Mouse (Mus musculus): ENCODE results near the gene Fbxo2. TPM values are rescaled to one million over a fixed set of nuclear protein-coding genes. Genes with fewer than 3 reads are reported as not detected.

Gene Fbxo2
- polyA plus RNA-seq, 1 experiment = 0.85 TPM

GRCm38 (mm10) chr4:148139767-148140097 lies 20.7 kb upstream of the Fbxo2 start:
- H3K79me2 ChIP-seq (ENCODE audit: control insufficient read depth, insufficient read depth) = no peaks in the 10 kb centered on the region
- TF ChIP-seq TCF12 (IDR thresholded peaks at IDR 0.05; ENCODE audit: insufficient read depth, poor library complexity, severe bottlenecking) (no peak), SRF (IDR thresholded peaks at IDR 0.05; ENCODE audit: control insufficient read depth, insufficient read length, low read depth) (no peak), USF1 (IDR thresholded peaks at IDR 0.05; ENCODE audit: low read depth) (no peak), POLR2A (IDR thresholded peaks at IDR 0.05; ENCODE audit: insufficient read length, low read depth) (no peak), TCF3 (IDR thresholded peaks at IDR 0.05; ENCODE audit: insufficient read length, low read depth) (no peak), MYOG (IDR thresholded peaks at IDR 0.05; ENCODE audit: control insufficient read depth in 1 of 3, insufficient read depth in 1 of 3, insufficient read length in 2 of 3, low read depth in 2 of 3) (no peak), E2F4 (IDR thresholded peaks at IDR 0.05; ENCODE audit: insufficient read depth) (no peak), MYOD1 (IDR thresholded peaks at IDR 0.05; ENCODE audit: control insufficient read depth in 1 of 3, insufficient read length in 2 of 3, low read depth in 2 of 3) (no peak), POLR2AphosphoS2 (IDR thresholded peaks at IDR 0.05; ENCODE audit: insufficient read length, low read depth) (no peak), MAX (IDR thresholded peaks at IDR 0.05; ENCODE audit: low read depth) (no peak), REST (IDR thresholded peaks at IDR 0.05; ENCODE audit: insufficient read depth, insufficient read length) (no peak), CEBPB (IDR thresholded peaks at IDR 0.05; ENCODE audit: insufficient read depth, poor library complexity, severe bottlenecking) (no peak)
- H3K27me3 ChIP-seq (ENCODE audit: control insufficient read depth, insufficient read depth, insufficient read length) = peaks cover 9% of the 10 kb centered on the region
- H3ac ChIP-seq (ENCODE audit: control insufficient read depth, insufficient read length) = no peak overlapping the region
- H3K4me3 ChIP-seq = peak overlapping the region; percentile 76
- peak overlapping the region; percentile 91 for H3K4me2 ChIP-seq (ENCODE audit: low read depth)
- no peaks in the 10 kb centered on the region for H3K36me3 ChIP-seq (ENCODE audit: control insufficient read depth, insufficient read depth)

- Histone ChIP-seq H3ac (ENCODE audit: control insufficient read depth, insufficient read length) (no peak overlapping the region), H3K4me2 (ENCODE audit: low read depth) (peak overlapping the region; percentile 91), H3K4me3 (peak overlapping the region; percentile 76), H3K79me2 (ENCODE audit: control insufficient read depth, insufficient read depth) (no peaks in the 10 kb centered on the region), H3K27me3 (ENCODE audit: control insufficient read depth, insufficient read depth, insufficient read length) (peaks cover 5% of the 10 kb centered on the region), H3K36me3 (ENCODE audit: control insufficient read depth, insufficient read depth) (no peaks in the 10 kb centered on the region)
- TF ChIP-seq TCF12 (IDR thresholded peaks at IDR 0.05; ENCODE audit: insufficient read depth, poor library complexity, severe bottlenecking) (no peak), POLR2AphosphoS2 (IDR thresholded peaks at IDR 0.05; ENCODE audit: insufficient read length, low read depth) (peak; percentile 32), POLR2A (IDR thresholded peaks at IDR 0.05; ENCODE audit: insufficient read length, low read depth) (peak; percentile 73)
These were observed 20.1 kb upstream of the Fbxo2 start for GRCm38 (mm10) chr4:148140098-148141011.

GRCm38 (mm10) chr4:148143721-148144120 lies 16.7 kb upstream of the Fbxo2 start:
- H3K27me3 ChIP-seq (ENCODE audit: control insufficient read depth, insufficient read depth, insufficient read length) = no peaks in the 10 kb centered on the region
- TF ChIP-seq POLR2AphosphoS2 (IDR thresholded peaks at IDR 0.05; ENCODE audit: insufficient read length, low read depth) (no peak), E2F4 (IDR thresholded peaks at IDR 0.05; ENCODE audit: insufficient read depth) (no peak), POLR2A (IDR thresholded peaks at IDR 0.05; ENCODE audit: insufficient read length, low read depth) (no peak), MYOD1 (IDR thresholded peaks at IDR 0.05; ENCODE audit: control insufficient read depth in 1 of 3, insufficient read length in 2 of 3, low read depth in 2 of 3) (no peak), MAX (IDR thresholded peaks at IDR 0.05; ENCODE audit: low read depth) (no peak), REST (IDR thresholded peaks at IDR 0.05; ENCODE audit: insufficient read depth, insufficient read length) (no peak), CEBPB (IDR thresholded peaks at IDR 0.05; ENCODE audit: insufficient read depth, poor library complexity, severe bottlenecking) (no peak), TCF3 (IDR thresholded peaks at IDR 0.05; ENCODE audit: insufficient read length, low read depth) (no peak), USF1 (IDR thresholded peaks at IDR 0.05; ENCODE audit: low read depth) (no peak), MYOG (IDR thresholded peaks at IDR 0.05; ENCODE audit: control insufficient read depth in 1 of 3, insufficient read depth in 1 of 3, insufficient read length in 2 of 3, low read depth in 2 of 3) (no peak), TCF12 (IDR thresholded peaks at IDR 0.05; ENCODE audit: insufficient read depth, poor library complexity, severe bottlenecking) (no peak), SRF (IDR thresholded peaks at IDR 0.05; ENCODE audit: control insufficient read depth, insufficient read length, low read depth) (no peak)
- no peak overlapping the region for H3K4me2 ChIP-seq (ENCODE audit: low read depth)
- no peaks in the 10 kb centered on the region for H3K79me2 ChIP-seq (ENCODE audit: control insufficient read depth, insufficient read depth)
- H3K36me3 ChIP-seq (ENCODE audit: control insufficient read depth, insufficient read depth) = no peaks in the 10 kb centered on the region
- no peak overlapping the region for H3K4me3 ChIP-seq
- H3ac ChIP-seq (ENCODE audit: control insufficient read depth, insufficient read length) = no peak overlapping the region

- H3K4me2 ChIP-seq (ENCODE audit: low read depth) = no peak overlapping the region
- H3K36me3 ChIP-seq (ENCODE audit: control insufficient read depth, insufficient read depth) = no peaks in the 10 kb centered on the region
- no peak overlapping the region for H3ac ChIP-seq (ENCODE audit: control insufficient read depth, insufficient read length)
- no peaks in the 10 kb centered on the region for H3K79me2 ChIP-seq (ENCODE audit: control insufficient read depth, insufficient read depth)
- no peak overlapping the region for H3K4me3 ChIP-seq
- H3K27me3 ChIP-seq (ENCODE audit: control insufficient read depth, insufficient read depth, insufficient read length) = no peaks in the 10 kb centered on the region
- TF ChIP-seq MYOG (IDR thresholded peaks at IDR 0.05; ENCODE audit: control insufficient read depth in 1 of 3, insufficient read depth in 1 of 3, insufficient read length in 2 of 3, low read depth in 2 of 3) = no peak
These were observed 12.7 kb upstream of the Fbxo2 start for GRCm38 (mm10) chr4:148147714-148148113.

- no peak for TF ChIP-seq E2F4 (IDR thresholded peaks at IDR 0.05; ENCODE audit: insufficient read depth)
- TF ChIP-seq MYOD1 (IDR thresholded peaks at IDR 0.05; ENCODE audit: control insufficient read depth in 1 of 3, insufficient read length in 2 of 3, low read depth in 2 of 3) = no peak
- no peak for TF ChIP-seq POLR2A (IDR thresholded peaks at IDR 0.05; ENCODE audit: insufficient read length, low read depth)
- no peak for TF ChIP-seq TCF12 (IDR thresholded peaks at IDR 0.05; ENCODE audit: insufficient read depth, poor library complexity, severe bottlenecking)
- TF ChIP-seq REST (IDR thresholded peaks at IDR 0.05; ENCODE audit: insufficient read depth, insufficient read length) = no peak
- TF ChIP-seq USF1 (IDR thresholded peaks at IDR 0.05; ENCODE audit: low read depth) = no peak
- TF ChIP-seq MYOG (IDR thresholded peaks at IDR 0.05; ENCODE audit: control insufficient read depth in 1 of 3, insufficient read depth in 1 of 3, insufficient read length in 2 of 3, low read depth in 2 of 3) = no peak
- no peak for TF ChIP-seq CEBPB (IDR thresholded peaks at IDR 0.05; ENCODE audit: insufficient read depth, poor library complexity, severe bottlenecking)
- no peak for TF ChIP-seq TCF3 (IDR thresholded peaks at IDR 0.05; ENCODE audit: insufficient read length, low read depth)
- no peak for TF ChIP-seq POLR2AphosphoS2 (IDR thresholded peaks at IDR 0.05; ENCODE audit: insufficient read length, low read depth)
- no peak for TF ChIP-seq MAX (IDR thresholded peaks at IDR 0.05; ENCODE audit: low read depth)
- TF ChIP-seq SRF (IDR thresholded peaks at IDR 0.05; ENCODE audit: control insufficient read depth, insufficient read length, low read depth) = no peak
- no peak overlapping the region for H3K4me3 ChIP-seq
- H3ac ChIP-seq (ENCODE audit: control insufficient read depth, insufficient read length) = no peak overlapping the region
- H3K79me2 ChIP-seq (ENCODE audit: control insufficient read depth, insufficient read depth) = no peaks in the 10 kb centered on the region
- no peaks in the 10 kb centered on the region for H3K36me3 ChIP-seq (ENCODE audit: control insufficient read depth, insufficient read depth)
- no peaks in the 10 kb centered on the region for H3K27me3 ChIP-seq (ENCODE audit: control insufficient read depth, insufficient read depth, insufficient read length)
- no peak overlapping the region for H3K4me2 ChIP-seq (ENCODE audit: low read depth)
These were observed 10.9 kb upstream of the Fbxo2 start for GRCm38 (mm10) chr4:148149540-148149939.
